Mouse (Mus musculus): ENCODE results near the gene Trmo. TPM values are rescaled to one million over a fixed set of nuclear protein-coding genes. Genes with fewer than 3 reads are reported as not detected.

The Trmo gene
- polyA plus RNA-seq (2012; rRNA removed), result 7.2 and 8.3 TPM in 2 replicates

DNA sequence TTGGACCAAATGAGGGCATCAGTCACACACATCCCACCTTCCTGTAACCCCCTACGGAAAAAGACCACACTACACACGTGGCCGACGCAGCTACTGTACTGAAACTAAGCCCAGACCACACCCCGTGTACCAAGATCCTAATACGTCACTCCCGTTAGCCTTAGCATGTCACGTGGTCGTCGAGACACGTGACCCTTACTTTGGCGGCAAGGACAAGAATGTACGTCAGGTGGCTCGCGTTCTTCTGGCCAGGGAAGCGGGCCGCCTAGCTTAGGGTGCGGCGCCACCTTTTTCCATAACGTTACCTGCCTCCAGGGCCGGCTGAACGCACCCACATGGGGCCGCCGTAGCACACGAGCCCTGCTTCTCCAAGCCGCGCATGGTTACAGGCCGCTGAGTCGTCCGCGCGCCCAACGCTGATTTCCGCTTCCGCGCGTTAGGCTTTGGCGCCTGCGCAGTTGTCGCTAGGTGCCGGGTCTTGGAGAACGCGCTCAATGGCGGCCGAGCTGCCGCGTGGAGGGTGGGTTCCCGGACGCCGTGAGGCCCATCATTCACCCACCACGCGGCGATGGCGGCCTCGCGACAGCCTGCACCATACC, at the start of gene Trmo:
TSS of gene Trmo (minus strand) at position 425 of the 599 bp plus-strand sequence.

DNA sequence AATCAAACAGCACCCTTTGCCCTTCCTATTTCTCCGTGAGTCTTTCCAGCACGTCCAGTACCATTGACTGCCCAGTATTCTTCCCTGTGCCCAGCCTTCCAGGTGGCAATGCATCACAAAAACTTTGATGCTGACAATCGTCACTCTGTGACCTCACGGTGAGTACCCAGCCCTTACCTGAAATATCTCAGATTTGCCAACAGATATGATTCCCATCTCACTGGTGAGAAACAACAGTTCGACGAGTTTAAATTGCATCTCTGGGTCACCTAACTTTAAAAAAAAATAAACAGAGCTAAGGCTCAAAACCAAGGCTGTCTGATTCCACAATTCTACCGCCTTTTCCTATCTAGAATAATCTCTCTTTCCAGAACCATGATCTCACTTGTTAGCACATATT, 24.2 kb upstream of the Trmo start, which contains the start of gene Hemgn:
TSS of gene Hemgn (minus strand) at position 101 of the 400 bp plus-strand sequence.

DNA sequence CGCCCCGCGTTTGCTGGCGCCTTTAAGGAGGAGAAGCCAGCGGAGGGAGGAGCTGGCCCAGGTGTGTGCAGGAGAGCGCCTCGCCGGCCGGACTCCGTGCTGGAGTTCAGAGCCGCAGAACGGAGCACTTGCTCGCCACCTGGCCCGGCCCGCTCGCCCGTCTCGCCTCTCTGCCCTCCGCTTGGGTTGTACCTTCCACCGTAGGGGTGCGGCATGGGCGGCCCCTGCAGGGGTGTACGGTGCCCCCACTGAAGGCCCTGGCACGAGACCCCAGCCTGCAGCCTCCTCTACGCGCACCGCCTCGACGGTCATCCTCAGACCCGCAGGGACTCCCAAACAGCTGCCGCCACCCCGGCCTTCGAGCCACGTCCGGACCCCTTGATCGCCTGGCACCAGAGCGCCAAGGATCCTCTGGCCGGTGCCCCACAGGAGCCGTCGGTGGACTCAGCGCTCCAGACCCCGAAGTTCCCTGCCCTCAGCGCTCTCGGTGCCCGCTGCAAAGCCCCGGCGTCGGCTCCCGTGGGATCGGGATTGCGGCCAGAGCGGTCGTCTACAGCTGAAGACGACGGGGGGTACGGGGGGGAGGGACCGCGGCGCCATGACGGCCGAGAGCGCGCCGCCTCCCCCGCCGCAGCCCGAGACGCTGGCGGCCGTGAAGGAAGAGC, 45.5 kb downstream of the Trmo start, which contains the start of gene Foxe1:
TSS of gene Foxe1 (plus strand) at position 14 of the 665 bp plus-strand sequence.

Other genes starting within 250 kb of the Trmo start
- 9.3 and 9.9 TPM in 2 replicates for gene Xpa, start 193.1 kb downstream of the Trmo start, polyA plus RNA-seq (2012; rRNA removed)
- gene Foxe1, start 45.8 kb downstream of the Trmo start, polyA plus RNA-seq (2012; rRNA removed), result 0.02 and 0.03 TPM in 2 replicates
- gene Hemgn, start 24.1 kb upstream of the Trmo start, polyA plus RNA-seq (2012; rRNA removed), result 103 and 104 TPM in 2 replicates
- gene Anp32b, start 61.5 kb upstream of the Trmo start, polyA plus RNA-seq (2012; rRNA removed), result 52.5 and 69.8 TPM in 2 replicates
- 25.5 and 25.8 TPM in 2 replicates for gene Nans, start 99.8 kb upstream of the Trmo start, polyA plus RNA-seq (2012; rRNA removed)
- 8.8 and 9.5 TPM in 2 replicates for gene Trim14, start 146.7 kb upstream of the Trmo start, polyA plus RNA-seq (2012; rRNA removed)
- gene Coro2a, start 212.8 kb upstream of the Trmo start, polyA plus RNA-seq (2012; rRNA removed), result 2.8 and 3.0 TPM in 2 replicates